Mouse (Mus musculus): ENCODE results near the gene Nyap1. TPM values are rescaled to one million over a fixed set of nuclear protein-coding genes. Genes with fewer than 3 reads are reported as not detected.

The Nyap1 gene
- total RNA-seq, 2 experiments from 2014 or later = 0.45 to 0.75 TPM

GRCm38 (mm10) chr5:137695930-137696329 lies 45.5 kb downstream of the Nyap1 start:
- no peak for DNase-seq

DNA sequence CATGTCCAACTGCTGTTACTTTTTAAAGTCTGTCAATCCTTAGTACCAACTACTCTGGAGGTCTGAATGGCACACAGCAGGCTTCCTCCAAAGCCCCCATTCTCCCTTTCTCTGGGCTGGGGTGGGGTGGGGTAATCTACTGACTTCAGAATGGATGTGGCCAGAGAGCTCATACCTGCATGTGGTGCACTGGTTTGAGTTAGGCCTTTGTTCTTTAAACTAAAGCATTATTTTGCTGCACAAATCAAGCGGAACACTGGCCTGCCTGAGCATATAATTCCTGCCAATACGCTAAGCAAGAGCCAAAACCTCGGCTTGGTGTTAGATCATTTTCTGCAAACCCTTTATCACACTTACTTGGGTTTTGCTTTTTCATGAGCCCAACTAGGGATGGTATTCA lies 46.6 kb downstream of the Nyap1 start:
- no peak for DNase-seq

- no peak for DNase-seq
Observed at GRCm38 (mm10) chr5:137691881-137692280, 49.5 kb downstream of the Nyap1 start.

- DNase-seq = no peak
Observed at GRCm38 (mm10) chr5:137690531-137690930, 50.9 kb downstream of the Nyap1 start.

GRCm38 (mm10) chr5:137689974-137690373 lies 51.4 kb downstream of the Nyap1 start:
- DNase-seq = no peak

DNA sequence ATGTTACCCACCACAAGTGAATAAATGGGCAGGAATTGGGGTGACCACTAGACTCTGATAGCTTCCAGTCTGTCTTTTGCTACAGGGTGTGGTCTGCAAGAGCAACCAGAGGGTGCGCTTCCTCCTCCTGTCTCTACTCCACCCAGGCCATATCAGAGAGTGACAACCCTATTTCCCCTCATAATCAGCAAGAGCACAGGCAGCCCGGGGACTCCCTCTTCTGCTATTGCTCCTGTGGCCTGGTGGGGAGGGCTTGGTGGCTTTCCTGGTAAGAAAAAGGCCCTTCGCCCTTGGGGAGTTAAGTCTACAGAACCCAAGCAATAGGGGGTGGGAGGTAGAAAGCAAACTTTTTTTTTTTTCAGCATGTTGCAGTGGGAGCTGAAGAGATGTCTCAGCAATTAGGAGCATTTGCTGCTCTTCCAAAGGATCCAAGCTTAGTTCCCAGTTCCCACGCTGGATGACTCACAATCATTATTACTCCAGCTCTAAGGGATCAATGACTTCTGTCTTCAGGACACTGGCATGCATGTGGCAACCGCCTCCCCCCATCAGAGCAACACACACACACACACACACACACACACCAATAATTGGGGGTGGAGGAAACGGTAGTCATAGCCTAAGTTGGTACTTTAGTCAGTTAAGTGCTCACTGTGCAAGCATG lies 55.1 kb downstream of the Nyap1 start:
- DNase-seq = no peak

DNA sequence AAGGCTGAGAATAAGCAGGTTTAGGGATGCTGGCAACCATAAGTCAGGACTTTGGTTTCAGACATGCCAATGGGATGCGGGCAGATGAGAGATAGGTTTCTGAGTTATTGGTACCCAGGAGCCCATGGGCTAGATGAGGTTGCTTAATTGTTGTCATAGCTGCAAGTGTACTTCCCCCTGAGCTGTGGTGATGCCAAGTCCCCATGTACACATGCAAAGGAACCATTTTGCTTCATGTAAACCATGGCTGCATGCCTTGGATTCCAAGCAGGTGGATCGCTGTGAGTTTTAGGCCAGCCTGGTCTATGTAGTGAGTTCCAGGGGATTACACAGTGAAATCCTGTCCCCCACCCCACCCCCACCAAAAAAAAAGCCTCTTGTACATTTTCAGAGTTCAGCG lies 55.8 kb downstream of the Nyap1 start:
- no peak for DNase-seq

- peak; percentile 88 for DNase-seq
Observed at GRCm38 (mm10) chr5:137684294-137685123, 56.9 kb downstream of the Nyap1 start, which contains the start of gene Agfg2. Gene Agfg2, minus strand, starts transcription at chr5:137684726.

GRCm38 (mm10) chr5:137683388-137684293 lies 57.8 kb downstream of the Nyap1 start:
- no peak for DNase-seq

DNA sequence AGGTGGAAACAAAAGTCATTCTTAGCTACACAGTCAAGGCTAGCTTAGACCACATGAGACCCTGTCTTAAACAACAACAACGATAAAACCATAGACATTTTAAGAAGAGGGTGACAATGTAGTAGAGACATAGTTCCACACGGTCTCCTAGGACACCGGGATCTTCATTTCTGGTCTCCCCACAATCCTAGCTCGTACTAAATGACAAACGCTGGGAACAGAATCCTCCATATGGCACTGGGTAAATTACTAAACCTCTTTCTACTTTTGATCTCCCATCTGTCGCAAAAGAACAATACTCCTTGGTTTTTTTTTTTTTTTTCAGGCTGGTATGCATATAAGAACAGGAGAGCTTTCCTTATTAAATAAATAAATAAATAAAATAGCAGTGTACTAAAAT lies 58.9 kb downstream of the Nyap1 start:
- no peak for DNase-seq

Other genes starting within 250 kb of the Nyap1 start
- gene Pop7, start 239.1 kb downstream of the Nyap1 start, total RNA-seq (2021) = 10 to 100 TPM; 16.6 to 18.5 TPM
- 10 to 100 TPM; 23.0 to 25.3 TPM for gene Gigyf1, start 223.1 kb downstream of the Nyap1 start, total RNA-seq (2021)
- not detected for gene Epo, start 208.4 kb downstream of the Nyap1 start, total RNA-seq (2021)
- gene Gnb2, start 208.1 kb downstream of the Nyap1 start, total RNA-seq (2021) = 100 to 1,000 TPM; 301 to 324 TPM
- under 1 TPM in 1 of 2 experiments, not detected in 1; 0.16 TPM for gene Actl6b, start 188.1 kb downstream of the Nyap1 start, total RNA-seq (2021)
- gene Tfr2, start 171.8 kb downstream of the Nyap1 start, total RNA-seq (2021) = under 1 TPM in 1 of 2 experiments, not detected in 1; 0.56 TPM
- gene Mospd3, start 140.5 kb downstream of the Nyap1 start, total RNA-seq (2021) = 10 to 100 TPM; 16.5 to 29.5 TPM
- gene Pcolce, start 127.8 kb downstream of the Nyap1 start, total RNA-seq (2021) = 100 to 1,000 TPM; 292 to 390 TPM
- under 1 TPM; 0.33 to 0.70 TPM for gene Fbxo24, start 112.6 kb downstream of the Nyap1 start, total RNA-seq (2021)
- gene Lrch4, start 112.5 kb downstream of the Nyap1 start, total RNA-seq (2021) = 10 to 100 TPM; 15.9 to 17.7 TPM
- 1 to 10 TPM; 4.1 to 7.7 TPM for gene Gm20605, start 112.4 kb downstream of the Nyap1 start, total RNA-seq (2021)
- 1 to 10 TPM; 2.1 to 4.0 TPM for gene Sap25, start 100.3 kb downstream of the Nyap1 start, total RNA-seq (2021)
- gene Irs3, start 95.9 kb downstream of the Nyap1 start, total RNA-seq (2021) = under 1 TPM; 0.42 to 0.61 TPM
- gene Agfg2, start 56.9 kb downstream of the Nyap1 start, total RNA-seq (2021) = 1 to 10 TPM; 4.3 to 5.9 TPM
- 100 to 1,000 TPM; 189 to 203 TPM for gene Tsc22d4, start 4.1 kb upstream of the Nyap1 start, total RNA-seq (2021)
- 10 to 100 TPM in 1 of 2 experiments, 1 to 10 TPM in 1; 9.8 to 13.5 TPM for gene Ppp1r35, start 37.2 kb upstream of the Nyap1 start, total RNA-seq (2021)
- gene Mepce, start 46.0 kb upstream of the Nyap1 start, total RNA-seq (2021) = 10 to 100 TPM; 22.4 to 22.8 TPM
- gene Zcwpw1, start 46.2 kb upstream of the Nyap1 start, total RNA-seq (2021) = 1 to 10 TPM; 2.0 to 3.1 TPM
- gene Pilra, start 94.7 kb upstream of the Nyap1 start, total RNA-seq (2021) = under 1 TPM; 0.54 to 0.75 TPM
- gene Pilrb1, start 116.5 kb upstream of the Nyap1 start, total RNA-seq (2021) = 1 to 10 TPM in 1 of 2 experiments, under 1 TPM in 1; 0.45 to 1.3 TPM
- gene Pilrb2, start 130.2 kb upstream of the Nyap1 start, total RNA-seq (2021) = under 1 TPM in 1 of 2 experiments, not detected in 1; 0.56 TPM
- gene Cyp3a13, start 180.0 kb upstream of the Nyap1 start, total RNA-seq (2021) = not detected
- 1 to 10 TPM; 5.9 to 7.1 TPM for gene Gjc3, start 221.5 kb upstream of the Nyap1 start, total RNA-seq (2021)
- gene Azgp1, start 239.9 kb upstream of the Nyap1 start, total RNA-seq (2021) = under 1 TPM in 1 of 2 experiments, not detected in 1; 0.45 TPM

Data from gastrocnemius, postnatal 10 days (tissue).